Mouse (Mus musculus) urinary bladder, postnatal 14 days (tissue): Measurements from ENCODE around the gene Hnrnpa1.
"Not testable (repeated sequence)": the region's sequence is repeated elsewhere in the genome, so short reads cannot be mapped to it uniquely, and the experiment has no call there.

Experiments used
- DNase-seq: peaks from one replicate; pipeline ENCODE4 v3.0.0; 2021; ENCODE audit warnings: low spot score

Gene Hnrnpa1

DNA sequence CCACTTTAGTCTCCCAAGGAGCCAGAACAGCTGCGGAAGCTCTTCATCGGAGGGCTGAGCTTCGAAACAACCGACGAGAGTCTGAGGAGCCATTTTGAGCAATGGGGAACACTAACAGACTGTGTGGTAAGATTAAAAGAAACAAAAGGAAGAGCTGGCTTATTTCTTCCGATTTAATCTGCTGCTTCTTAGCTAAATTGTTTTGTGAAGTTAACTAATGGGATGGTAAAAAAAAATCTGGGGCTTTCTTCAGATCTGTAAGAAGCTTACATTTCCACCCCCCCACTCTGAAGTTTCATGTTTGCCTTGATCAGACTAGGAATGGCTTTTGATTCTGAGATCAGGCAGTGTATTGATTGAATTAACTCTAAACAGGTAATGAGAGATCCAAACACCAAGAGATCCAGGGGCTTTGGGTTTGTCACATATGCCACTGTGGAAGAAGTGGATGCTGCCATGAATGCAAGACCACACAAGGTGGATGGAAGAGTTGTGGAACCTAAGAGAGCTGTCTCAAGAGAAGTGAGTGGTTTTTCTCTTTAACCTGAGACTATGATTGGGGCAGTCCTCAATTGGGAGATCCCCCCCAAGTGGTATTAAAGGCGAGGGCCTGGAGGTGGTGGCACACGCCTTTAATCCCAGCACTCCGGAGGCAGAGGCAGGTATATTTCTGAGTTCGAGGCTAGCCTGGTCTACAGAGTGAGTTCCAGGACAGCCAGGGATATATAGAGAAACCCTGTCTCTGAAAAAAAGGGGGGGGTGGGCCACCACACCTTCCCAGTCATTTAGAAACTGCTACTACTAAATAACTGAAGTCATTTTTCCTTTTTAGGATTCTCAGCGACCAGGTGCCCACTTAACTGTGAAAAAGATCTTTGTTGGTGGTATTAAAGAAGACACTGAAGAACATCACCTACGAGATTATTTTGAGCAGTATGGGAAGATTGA lies 1.1 kb downstream of the Hnrnpa1 start:
- not testable (repeated sequence) for DNase-seq

DNA sequence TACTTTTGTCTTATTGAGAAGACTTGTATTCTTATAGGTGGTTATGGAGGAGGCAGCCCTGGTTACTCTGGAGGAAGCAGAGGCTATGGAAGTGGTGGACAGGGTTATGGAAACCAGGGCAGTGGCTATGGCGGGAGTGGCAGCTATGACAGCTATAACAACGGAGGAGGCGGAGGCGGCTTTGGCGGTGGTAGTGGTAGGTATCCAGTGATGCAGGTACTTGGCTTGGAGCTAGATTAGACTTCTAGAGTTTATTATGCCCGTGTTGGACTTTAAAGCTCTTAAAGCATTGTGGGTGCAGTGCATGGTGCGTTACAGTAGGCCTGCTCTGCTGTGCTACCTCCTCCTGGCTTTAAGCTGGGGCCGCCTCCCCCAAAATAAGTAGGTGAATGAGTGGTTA lies 2.7 kb downstream of the Hnrnpa1 start:
- no peak for DNase-seq

DNA sequence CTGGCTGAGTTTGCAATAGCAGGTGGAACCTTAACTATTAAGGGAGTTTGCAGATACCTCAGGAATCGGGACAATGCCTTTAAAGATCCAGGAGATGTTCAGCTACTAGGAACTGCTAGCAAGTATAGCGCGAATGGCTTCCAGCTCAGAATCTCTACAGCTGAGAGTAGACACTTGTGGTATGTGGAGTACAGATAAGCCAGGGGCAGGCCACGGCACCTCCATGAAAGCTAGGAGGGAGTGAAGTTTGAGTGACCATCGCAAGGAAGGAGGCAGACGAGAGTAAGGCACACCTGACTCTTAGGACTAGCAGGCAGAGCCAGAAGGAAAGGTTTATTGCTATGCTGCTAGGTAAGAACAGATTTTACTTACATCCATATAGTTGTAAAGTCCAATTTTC lies 5.4 kb downstream of the Hnrnpa1 start:
- no peak for DNase-seq

DNA sequence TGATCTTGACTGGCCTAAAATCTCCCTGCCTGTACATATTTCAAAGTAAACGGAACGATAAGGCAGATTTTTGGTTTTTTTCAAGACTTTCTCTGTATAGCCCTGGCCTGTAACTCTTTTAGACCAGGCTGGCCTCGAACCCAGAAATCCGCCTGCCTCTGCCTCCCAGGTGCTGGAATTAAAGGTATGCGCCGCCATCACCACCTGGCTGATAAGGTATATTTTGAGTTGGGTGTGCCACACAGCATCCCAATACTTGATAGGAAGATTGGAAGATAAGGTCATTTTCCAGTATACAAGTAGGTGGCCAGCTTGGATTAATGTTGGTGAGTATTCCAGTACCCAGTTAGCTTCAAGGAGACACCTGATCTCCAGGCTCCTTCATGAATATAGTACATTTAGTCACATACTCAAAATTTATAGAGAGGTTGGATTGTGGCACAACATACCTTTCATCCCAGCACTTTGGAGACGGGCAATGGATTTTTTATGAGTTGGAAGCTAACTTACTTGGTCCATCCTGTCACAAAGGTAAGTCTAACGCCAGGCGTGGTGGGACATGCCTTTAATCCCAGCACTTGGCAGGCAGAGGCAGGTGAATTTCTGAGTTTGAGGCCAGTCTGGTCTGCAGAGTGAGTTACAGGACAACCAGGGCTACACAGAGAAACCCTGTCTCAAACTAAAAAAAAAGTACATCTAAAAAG lies 7.0 kb downstream of the Hnrnpa1 start:
- DNase-seq, result no peak

DNA sequence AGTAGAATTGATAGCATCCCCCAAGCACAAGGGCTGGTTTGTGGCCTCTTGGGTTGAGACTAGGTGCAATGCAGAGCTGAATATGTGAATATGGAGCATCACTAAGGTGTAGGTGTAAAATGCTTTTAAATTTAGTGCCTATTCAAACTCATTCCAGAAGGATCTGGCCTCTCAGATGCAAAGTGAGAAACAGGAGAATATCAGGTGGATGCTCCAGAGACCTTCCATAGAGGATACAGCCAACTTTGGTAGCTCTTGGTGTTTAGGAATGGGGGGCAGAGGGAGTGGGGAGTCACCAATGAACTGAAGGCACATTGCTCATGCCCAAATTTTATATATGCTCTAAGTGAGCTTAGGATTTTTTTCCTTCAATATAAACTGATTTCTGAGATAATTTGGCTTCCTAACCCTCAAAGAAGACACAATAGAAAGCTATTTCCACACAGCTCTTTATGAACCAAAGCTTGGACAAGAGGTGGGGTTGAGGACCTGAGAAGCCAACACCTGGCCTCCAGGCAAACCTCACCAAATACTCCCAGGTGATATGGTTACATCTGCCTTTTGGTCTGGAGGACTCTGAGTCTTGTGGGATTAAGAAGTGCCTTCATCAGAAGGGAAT lies 7.7 kb downstream of the Hnrnpa1 start:
- DNase-seq, result no peak

DNA sequence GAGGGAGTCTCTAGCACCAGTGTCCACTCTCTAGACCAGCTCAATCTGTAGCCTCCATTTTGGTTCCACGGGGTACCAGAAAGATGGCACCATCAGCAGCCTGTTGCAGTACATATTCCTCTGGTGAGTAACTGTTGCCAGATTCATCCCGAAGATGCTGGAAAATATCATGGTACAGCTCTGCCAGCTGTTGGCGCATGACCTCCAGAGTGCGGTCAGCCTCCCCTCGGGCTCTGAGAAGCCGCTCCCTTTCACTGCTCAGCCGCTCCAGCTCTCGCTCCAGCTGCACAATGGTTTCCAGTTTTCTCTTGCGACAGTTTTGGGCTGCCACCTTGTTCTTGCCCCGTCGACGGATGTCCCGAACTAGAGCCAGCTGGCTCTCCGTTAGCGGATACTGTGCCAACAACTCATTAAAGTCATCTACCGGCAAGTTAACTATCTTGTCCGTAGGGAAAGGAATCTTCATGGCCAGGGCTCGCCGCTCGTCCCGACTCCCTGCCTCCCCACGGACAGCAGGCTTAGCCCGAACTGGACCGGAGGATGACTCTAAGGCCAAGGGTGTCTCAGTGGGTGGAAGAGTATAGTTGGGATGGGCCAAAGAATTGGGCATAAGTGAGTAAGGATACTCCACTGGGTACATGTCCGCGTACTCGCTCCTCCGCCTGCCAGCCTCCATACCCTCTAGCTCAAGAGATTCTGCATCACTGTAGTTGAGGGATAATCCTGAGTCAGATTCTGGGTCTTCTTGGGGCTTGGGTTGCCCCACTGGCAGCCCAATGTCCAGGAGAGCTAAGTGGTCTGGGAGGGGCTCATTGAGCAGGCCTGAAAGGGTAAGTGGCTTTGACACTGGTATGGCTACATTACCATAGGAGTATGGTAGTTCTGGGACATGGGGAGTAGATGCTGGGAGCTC lies 8.4 kb downstream of the Hnrnpa1 start:
- no peak for DNase-seq

DNA sequence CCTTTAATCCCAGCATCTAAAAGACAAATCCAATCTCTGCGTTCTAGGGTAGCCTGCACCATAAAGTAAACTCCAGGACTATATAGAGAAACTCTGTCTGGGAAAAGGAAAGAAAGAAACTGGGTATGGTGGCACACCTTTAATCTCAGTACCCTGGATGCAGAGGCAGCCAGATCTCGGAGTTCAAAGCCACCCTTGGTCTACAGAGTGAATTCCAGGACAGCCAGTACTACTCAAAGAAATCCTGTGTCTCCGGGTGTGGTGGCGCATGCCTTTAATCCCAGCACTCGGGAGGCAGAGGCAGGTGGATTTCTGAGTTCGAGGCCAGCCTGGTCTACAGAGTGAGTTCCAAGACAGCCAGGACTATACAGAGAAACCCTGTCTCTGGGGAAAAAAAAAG lies 9.3 kb downstream of the Hnrnpa1 start:
- DNase-seq, result not testable (repeated sequence)

DNA sequence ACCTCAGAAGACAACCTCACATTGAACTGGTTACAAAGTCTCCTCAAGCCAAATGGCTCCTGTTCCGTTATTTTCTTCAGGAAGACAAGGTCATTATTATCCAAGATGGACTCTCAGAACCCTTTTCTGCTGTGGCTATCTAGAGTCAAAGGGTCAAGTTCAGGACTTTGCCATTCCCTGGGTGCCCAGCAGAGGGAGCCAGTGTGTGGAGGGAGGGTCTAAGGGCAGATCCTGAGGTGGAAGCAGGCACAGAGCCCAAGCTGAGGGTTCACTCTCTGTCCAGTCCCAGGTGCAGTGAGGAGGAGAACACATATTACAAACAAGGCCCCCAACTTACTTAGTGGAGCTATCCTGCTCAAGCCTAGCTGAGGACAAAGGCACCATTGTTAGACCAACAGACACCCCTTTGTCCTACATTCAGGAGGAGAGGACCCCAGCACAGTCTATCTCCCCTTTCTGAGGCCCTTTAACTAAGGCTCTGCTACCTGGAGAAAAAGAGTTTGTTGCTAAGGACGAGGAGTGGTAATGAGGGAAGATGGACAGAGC lies 10.0 kb downstream of the Hnrnpa1 start:
- peak; percentile 67 for DNase-seq

DNA sequence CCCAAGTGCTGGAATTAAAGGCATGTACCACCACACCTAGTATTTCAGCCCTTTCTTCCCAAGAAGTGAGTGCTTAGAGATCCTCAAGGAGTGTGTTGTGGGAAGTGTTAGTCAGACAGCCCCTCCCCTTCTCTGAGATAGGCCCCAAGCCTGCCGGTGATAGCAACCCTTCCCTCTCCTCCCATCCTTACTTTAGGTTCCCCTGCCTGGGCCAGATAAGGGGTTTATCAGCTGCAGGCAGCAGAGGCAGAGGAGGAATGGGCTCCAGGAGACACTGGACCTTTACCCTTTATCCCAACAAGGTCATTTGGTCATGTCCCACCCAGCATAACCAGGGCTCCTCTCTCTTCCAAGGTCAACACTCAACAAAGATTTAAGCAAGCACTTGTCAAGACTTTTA lies 11.4 kb downstream of the Hnrnpa1 start:
- no peak for DNase-seq

DNA sequence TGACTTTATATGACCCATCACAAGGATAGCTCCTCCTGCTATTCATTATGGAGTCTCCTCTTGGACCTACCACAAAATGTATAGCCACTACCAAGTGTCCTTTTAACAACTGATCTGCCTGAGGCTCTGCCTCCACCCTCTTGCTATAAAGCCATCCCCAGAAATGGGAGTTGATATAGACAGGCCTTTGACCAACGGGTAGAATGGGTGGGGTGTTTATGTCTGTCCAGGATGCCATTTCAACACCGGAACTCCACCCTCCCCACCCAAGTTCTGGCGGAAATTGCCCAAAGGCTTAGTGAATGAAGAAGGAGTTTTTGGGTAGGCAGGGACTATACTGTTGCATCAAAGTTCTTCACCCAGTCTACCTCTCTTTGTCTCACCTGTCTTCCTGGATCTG lies 12.4 kb downstream of the Hnrnpa1 start:
- no peak for DNase-seq

DNA sequence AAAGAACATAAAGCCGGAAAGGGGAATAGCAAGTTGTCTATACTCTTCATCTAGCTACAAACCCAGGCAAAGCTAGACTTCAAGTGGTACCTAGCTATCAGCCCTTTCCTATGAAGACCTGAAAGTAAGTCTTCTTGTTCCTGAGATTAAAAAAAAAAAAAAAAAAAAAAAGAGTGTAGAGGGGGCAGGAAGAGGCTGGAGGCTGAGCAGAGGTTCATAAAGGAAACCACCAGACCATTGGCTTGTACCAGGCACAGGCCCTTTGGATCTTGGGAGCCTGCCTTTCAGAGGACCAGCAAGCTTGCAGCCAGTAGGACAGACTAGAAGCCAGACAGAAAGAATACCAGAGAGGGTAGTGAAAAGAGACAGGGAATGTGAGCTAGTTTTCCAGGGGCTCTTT lies 13.1 kb downstream of the Hnrnpa1 start:
- no peak for DNase-seq

DNA sequence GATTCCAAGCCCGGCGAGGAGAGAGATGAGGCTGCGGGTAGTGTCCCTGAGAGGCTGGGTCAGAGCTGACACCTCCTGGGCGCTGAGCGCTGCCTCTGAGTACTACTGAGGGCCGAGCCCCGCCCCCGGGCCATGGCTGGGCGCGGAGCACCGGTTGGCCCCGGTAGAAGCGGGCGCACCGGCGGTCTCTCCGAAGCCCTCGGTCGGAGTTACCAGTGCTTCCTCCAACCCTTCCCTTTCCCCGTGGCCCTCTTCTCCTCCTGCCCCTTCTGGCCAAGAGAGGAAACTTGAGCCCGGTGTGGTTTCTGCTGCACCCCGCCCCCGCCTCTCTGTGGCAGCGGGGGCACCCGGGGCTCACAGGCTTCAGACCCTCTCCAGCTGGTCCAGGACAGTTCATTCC lies 14.9 kb downstream of the Hnrnpa1 start:
- peak; percentile 28 for DNase-seq

DNA sequence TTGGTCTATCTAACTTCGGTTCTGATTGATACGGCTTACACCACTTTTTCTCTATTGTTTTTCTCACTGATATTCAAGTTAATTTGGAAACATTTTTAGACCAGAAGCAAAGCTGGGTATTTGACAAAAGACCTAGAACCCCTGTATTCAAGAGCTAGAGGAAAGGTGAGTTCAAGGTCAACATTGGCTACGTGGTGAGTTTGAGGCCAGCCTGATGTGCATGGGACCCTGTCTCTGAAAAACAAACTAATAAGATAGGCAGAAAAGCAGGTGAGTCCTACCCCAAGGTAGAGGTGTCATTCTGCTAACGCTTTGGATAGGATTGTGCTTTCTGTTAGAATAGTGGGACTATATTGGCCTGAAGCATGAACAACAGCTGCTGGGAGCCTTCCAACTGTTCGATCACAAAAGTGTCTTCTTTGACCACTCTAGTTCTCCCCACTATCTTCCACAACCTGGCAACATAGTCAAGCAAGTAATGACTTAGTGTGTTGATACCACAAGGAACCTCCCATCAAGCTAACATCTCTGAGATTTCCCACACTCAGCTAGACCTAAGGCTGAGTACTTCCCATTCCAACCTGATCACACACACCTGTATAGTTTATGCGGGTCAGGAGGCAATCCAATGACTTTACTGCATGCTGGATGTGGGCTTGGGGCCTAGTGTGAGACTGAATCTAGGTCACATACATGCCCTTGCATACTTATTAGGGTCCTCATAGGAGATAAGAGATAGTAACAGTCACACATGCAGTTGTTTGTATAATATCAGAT lies 16.2 kb downstream of the Hnrnpa1 start:
- no peak for DNase-seq

DNA sequence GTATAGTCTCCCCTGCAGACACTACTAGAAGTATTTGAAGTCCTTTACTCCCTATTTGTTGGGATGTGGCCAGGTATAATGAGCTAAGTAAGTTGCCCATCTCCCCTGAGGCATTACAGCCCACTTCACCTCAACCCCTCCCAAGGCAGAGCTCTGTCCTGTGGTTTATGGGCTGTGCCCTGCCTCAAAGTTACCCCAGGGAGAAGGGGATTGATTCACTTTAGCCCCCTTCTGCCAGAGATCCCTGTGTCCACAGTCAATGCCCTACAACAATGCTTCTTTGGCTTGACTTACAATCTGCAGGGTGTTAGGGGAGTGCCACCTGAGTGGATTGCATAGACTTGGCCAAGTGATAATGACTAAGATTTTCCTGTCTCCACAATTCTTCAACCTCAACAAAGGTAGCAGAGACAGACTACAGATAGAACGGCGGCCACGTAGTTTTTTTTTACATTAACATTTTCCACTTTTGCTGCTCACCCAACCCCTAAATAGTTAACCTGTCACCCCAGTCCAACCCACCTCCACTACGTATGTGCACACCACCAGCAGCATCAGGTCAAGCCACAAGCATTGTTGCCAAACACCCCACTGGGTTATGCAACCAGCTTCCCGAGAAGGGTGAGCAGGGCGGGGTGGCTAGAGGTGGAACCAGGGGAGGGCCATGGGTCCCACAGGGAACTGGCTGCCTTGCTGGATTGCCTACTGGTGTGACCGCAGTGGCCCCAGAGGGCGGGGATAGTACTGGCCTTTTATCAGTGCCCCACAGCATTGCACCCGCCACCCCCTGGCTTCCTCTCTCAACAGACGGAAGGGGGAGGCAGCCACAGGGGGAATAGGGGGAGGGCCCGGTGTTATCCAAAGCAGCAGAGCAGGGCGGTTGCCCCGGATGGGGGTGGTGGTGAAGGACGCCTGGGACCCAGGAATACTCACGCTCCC lies 17.8 kb downstream of the Hnrnpa1 start, which contains the start of gene Nfe2:
Nfe2 (minus strand) TSS at position 614 of the 939 bp plus-strand sequence.
- DNase-seq, result peak; percentile 70

DNA sequence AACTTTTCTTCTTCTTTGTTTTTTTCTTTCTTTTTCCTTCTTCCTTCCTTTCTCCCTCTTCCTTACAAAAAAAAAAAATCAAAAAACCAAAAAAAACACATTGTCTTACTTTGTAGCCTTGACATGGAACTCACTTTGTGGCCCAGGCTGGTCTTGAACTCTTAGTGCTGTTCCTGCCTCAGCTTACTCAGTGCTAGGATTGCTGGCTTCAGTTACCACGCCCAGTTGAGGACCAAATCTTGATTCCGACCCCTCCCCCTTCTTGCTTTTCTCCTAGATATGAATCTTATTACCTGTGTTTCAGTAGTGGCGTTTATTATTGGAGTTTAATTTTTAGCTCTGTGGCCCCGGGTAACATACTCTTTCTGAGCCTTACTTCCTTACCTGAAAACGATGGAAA lies 18.9 kb downstream of the Hnrnpa1 start:
- DNase-seq, result no peak

DNA sequence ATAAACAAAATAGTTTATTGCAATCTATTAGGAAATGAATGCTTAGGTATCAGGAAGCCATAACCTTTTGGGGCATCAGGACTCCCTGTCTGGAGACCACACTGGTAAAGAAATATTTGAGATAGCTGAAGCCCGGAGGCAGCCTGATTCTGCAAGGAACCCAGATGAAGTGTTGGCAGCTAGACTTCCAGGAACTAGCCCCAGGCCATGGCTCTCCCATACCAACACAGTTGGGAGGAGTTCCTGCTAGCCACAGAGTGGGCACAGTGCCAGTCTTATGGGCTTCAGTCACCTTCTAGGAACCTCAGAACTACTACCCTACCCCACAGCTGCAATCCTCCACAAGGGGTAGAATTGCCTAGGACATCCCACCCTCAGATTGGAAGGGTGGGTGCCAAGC lies 19.8 kb downstream of the Hnrnpa1 start:
- peak; percentile 46 for DNase-seq

DNA sequence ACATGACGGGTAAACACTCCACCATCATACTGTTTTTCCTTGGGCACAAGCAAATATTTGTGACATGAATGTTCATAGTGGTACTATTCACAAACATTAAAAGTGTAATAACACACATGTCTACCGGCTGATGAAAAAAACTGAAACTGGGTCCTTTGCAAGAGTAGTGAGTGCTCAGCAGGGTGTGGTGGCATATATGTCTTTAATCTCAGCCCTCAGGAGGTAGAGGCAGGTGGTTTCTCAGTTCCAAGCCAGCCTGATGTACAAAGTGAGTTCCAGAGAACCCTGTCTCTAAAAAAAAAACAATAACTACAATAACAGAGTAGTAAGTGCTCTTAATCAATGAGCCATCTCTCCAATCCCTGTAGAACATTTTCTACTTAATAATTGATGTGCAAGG lies 24.6 kb downstream of the Hnrnpa1 start:
- no peak for DNase-seq

DNA sequence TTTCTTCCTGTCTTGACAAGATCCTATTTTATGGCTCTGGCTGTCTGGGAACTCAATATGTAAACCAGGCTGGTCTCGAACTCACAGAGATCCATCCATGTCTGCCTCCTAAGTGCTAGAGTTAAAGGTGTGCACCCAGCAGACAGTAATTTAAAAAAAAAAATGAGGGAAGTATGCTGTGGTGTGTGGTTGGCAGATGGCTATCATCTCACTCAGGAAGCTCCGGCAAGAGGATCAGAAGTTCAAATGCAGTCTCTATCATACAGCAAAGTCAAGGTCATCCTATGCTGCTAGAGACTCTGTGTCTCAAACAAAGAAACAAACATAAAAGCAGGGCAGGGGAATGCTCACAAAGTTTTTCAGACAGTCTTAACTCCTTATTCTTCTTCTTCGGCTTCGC lies 28.7 kb downstream of the Hnrnpa1 start:
- DNase-seq, result no peak
